Mouse (Mus musculus) kidney, adult 18-20 months (tissue): ENCODE results near the gene Palm.
A peak's percentile ranks its signal among the peaks of the same experiment; 100 is the strongest.

Experiments used
- DNase-seq: peaks from one replicate; pipeline ENCODE4 v3.0.0; 2021

Gene Palm

GRCm38 (mm10) chr10:79856704-79857451 lies 63.5 kb downstream of the Palm start:
- DNase-seq = no peak

- DNase-seq = peak; percentile 79
Observed at GRCm38 (mm10) chr10:79857452-79857811, 64.1 kb downstream of the Palm start.

GRCm38 (mm10) chr10:79857894-79858293 lies 64.5 kb downstream of the Palm start:
- DNase-seq = no peak

- peak; percentile 69 for DNase-seq
Observed at GRCm38 (mm10) chr10:79858416-79859074, 65.2 kb downstream of the Palm start.

GRCm38 (mm10) chr10:79859116-79859515 lies 65.7 kb downstream of the Palm start:
- no peak for DNase-seq

GRCm38 (mm10) chr10:79860079-79860911 lies 66.9 kb downstream of the Palm start:
- no peak for DNase-seq

- DNase-seq = peak; percentile 78
Observed at GRCm38 (mm10) chr10:79861230-79862048, 68.1 kb downstream of the Palm start.

GRCm38 (mm10) chr10:79862049-79862788 lies 68.8 kb downstream of the Palm start:
- no peak for DNase-seq

GRCm38 (mm10) chr10:79862925-79863324 lies 69.6 kb downstream of the Palm start:
- DNase-seq = no peak

GRCm38 (mm10) chr10:79864351-79865188 lies 71.2 kb downstream of the Palm start:
- DNase-seq = no peak

GRCm38 (mm10) chr10:79865189-79865601 lies 71.8 kb downstream of the Palm start:
- DNase-seq = no peak

- DNase-seq = peak; percentile 72
Observed at GRCm38 (mm10) chr10:79865801-79866295, 72.5 kb downstream of the Palm start.

GRCm38 (mm10) chr10:79866601-79867000 lies 73.2 kb downstream of the Palm start:
- no peak for DNase-seq
